Mouse (Mus musculus) ES-Bruce4 (cell line): Measurements from ENCODE around the gene Mgst3. TPM values are rescaled to one million over a fixed set of nuclear protein-coding genes. Genes with fewer than 3 reads are reported as not detected.

Experiments used
- H3K27ac ChIP-seq: 2 replicates; pipeline ENCODE4 v1.5.1; 2012; ENCODE audit warnings: low read length, inconsistent platforms; ENCODE audit not compliant: insufficient read depth
- H3K27me3 ChIP-seq: 2 replicates; pipeline ENCODE4 v1.6.1; 2012; ENCODE audit warnings: mild to moderate bottlenecking, low read length, inconsistent platforms; ENCODE audit not compliant: control insufficient read depth, poor library complexity, insufficient read depth, severe bottlenecking
- H3K36me3 ChIP-seq: 2 replicates; pipeline ENCODE4 v1.6.1; 2012; ENCODE audit warnings: inconsistent platforms, mild to moderate bottlenecking, low read length, moderate library complexity; ENCODE audit not compliant: control insufficient read depth, poor library complexity, insufficient read depth, severe bottlenecking
- H3K4me1 ChIP-seq: one replicate; pipeline ENCODE4 v1.8.1; 2011; ENCODE audit warnings: low read length; ENCODE audit not compliant: control insufficient read depth, insufficient read depth
- H3K4me3 ChIP-seq: 2 replicates; pipeline ENCODE4 v1.5.1; 2011; ENCODE audit warnings: low read depth, mild to moderate bottlenecking, low read length
- H3K9ac ChIP-seq: 2 replicates; pipeline ENCODE4 v1.6.1; 2012; ENCODE audit warnings: low read depth, mild to moderate bottlenecking, inconsistent platforms; ENCODE audit not compliant: poor library complexity, severe bottlenecking
- H3K9me3 ChIP-seq: replicated peaks from 2 replicates; pipeline ENCODE4 v1.6.1; 2012; ENCODE audit warnings: mild to moderate bottlenecking, low read length, inconsistent platforms; ENCODE audit not compliant: control insufficient read depth, poor library complexity, insufficient read depth, severe bottlenecking
- CTCF ChIP-seq: IDR thresholded peaks from one replicate; pipeline ENCODE4 v1.8.1; 2011; ENCODE audit warnings: low read depth, low read length
- EP300 ChIP-seq: IDR thresholded peaks from 2 replicates; pipeline ENCODE4 v1.6.1; 2011; ENCODE audit warnings: low read depth, low read length; ENCODE audit not compliant: insufficient read depth
- POLR2A ChIP-seq: IDR thresholded peaks from one replicate; pipeline ENCODE4 v1.8.1; 2011; ENCODE audit warnings: low read length; ENCODE audit not compliant: insufficient read depth
- polyA plus RNA-seq: library from polyadenylated mRNA; stranded (reverse); fragments of >200 nt; gene quantifications from 2 replicates; pipeline ENCODE4 v1.2.4, GENCODE M21; 2011; ENCODE audit warnings: low read depth; ENCODE audit not compliant: missing spikeins, insufficient read depth, insufficient read length

Mgst3 gene
- polyA plus RNA-seq, 1 experiment, result 23.4 TPM

DNA sequence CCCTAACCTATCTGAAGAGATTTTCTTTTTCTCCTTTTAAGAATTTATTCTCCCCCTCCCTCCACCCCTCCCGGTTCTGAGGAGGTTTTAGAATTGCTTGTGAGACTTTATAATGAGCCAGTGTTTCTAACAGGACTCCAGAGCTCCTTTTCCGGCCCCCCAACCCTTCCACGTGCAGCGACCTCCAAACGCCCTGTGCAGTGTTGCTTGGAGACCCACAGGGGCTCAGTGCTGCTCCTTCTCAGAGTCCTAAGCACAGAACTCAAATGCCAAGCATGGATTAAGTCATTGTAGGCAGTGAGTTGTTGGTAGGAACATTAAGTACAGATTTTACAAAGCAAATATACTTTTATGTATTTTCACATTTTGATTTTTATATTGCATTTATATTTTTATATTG lies 30.3 kb downstream of the Mgst3 start:
- Histone ChIP-seq H3K27me3 (no peaks in the 10 kb centered on the region), H3K36me3 (peaks cover 46% of the 10 kb centered on the region), H3K4me3 (no peak overlapping the region), H3K27ac (no peak overlapping the region), H3K9ac (no peak overlapping the region), H3K9me3 (no peaks in the 10 kb centered on the region), H3K4me1 (no peaks in the 10 kb centered on the region)
- no peak for TF ChIP-seq POLR2A
- no peak for TF ChIP-seq CTCF
- no peak for TF ChIP-seq EP300

- H3K27me3 ChIP-seq, result no peaks in the 10 kb centered on the region
- no peaks in the 10 kb centered on the region for H3K4me1 ChIP-seq
- H3K9ac ChIP-seq, result no peak overlapping the region
- peaks cover 50% of the 10 kb centered on the region for H3K36me3 ChIP-seq
- H3K4me3 ChIP-seq, result no peak overlapping the region
- H3K27ac ChIP-seq, result no peak overlapping the region
- H3K9me3 ChIP-seq, result no peaks in the 10 kb centered on the region
- TF ChIP-seq POLR2A, result no peak
- no peak for TF ChIP-seq CTCF
- no peak for TF ChIP-seq EP300
Measured at GRCm38 (mm10) chr1:167362819-167363218, 30.8 kb downstream of the Mgst3 start.

DNA sequence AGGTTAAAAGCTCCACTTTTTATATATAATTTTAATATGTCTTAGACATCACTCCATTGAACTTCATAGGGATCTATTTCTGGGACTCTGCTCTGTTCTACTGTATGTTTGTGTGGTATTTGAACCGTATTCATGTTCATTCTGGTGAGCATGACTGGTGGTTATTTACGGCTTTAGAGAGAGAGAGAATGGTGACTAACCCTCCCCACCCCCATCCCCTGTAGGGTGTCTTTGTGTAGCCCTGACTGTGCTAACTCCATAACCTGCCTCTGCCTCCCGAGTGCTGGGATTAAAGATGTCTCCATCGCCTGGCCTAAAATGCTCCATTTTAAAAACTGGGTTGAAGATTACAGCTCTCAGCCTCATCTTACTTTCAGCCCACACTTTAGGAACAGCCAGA lies 33.4 kb downstream of the Mgst3 start:
- H3K4me1 ChIP-seq, result no peaks in the 10 kb centered on the region
- no peak overlapping the region for H3K27ac ChIP-seq
- H3K36me3 ChIP-seq, result peaks cover 60% of the 10 kb centered on the region
- no peak overlapping the region for H3K9ac ChIP-seq
- no peaks in the 10 kb centered on the region for H3K27me3 ChIP-seq
- TF ChIP-seq CTCF (no peak), POLR2A (no peak), EP300 (no peak)
- H3K9me3 ChIP-seq, result no peaks in the 10 kb centered on the region
- no peak overlapping the region for H3K4me3 ChIP-seq

GRCm38 (mm10) chr1:167358731-167359130 lies 34.9 kb downstream of the Mgst3 start:
- Histone ChIP-seq H3K4me3 (no peak overlapping the region), H3K4me1 (no peaks in the 10 kb centered on the region), H3K9ac (no peak overlapping the region), H3K36me3 (peaks cover 71% of the 10 kb centered on the region), H3K27ac (no peak overlapping the region), H3K27me3 (no peaks in the 10 kb centered on the region), H3K9me3 (no peaks in the 10 kb centered on the region)
- TF ChIP-seq EP300 (no peak), POLR2A (no peak), CTCF (no peak)

GRCm38 (mm10) chr1:167357387-167357786 lies 36.3 kb downstream of the Mgst3 start:
- Histone ChIP-seq H3K27me3 (no peaks in the 10 kb centered on the region), H3K9ac (no peak overlapping the region), H3K9me3 (no peaks in the 10 kb centered on the region), H3K4me3 (no peak overlapping the region), H3K4me1 (no peaks in the 10 kb centered on the region), H3K36me3 (peaks cover 65% of the 10 kb centered on the region), H3K27ac (no peak overlapping the region)
- no peak for TF ChIP-seq POLR2A

GRCm38 (mm10) chr1:167352403-167352802 lies 41.2 kb downstream of the Mgst3 start:
- no peaks in the 10 kb centered on the region for H3K4me1 ChIP-seq
- H3K4me3 ChIP-seq, result no peak overlapping the region
- no peaks in the 10 kb centered on the region for H3K27me3 ChIP-seq
- TF ChIP-seq EP300 (no peak), CTCF (no peak), POLR2A (no peak)
- H3K9ac ChIP-seq, result no peak overlapping the region
- no peaks in the 10 kb centered on the region for H3K9me3 ChIP-seq
- H3K27ac ChIP-seq, result no peak overlapping the region
- peaks cover 37% of the 10 kb centered on the region for H3K36me3 ChIP-seq
